Mouse (Mus musculus) lung, adult 2 months (tissue): Measurements from ENCODE around the gene Fbxw7.

Source experiments
- CTCF ChIP-seq: fragments of 200-500 bp; IDR thresholded peaks from 2 replicates; pipeline ENCODE4 v1.5.1; 2011; ENCODE audit warnings: mild to moderate bottlenecking, low read length, control low read depth; ENCODE audit not compliant: insufficient read depth
- POLR2A ChIP-seq: fragments of 200-500 bp; IDR thresholded peaks from 2 replicates; pipeline ENCODE4 v1.6.1; 2011; ENCODE audit warnings: low read depth, mild to moderate bottlenecking, control low read depth, low read length, borderline replicate concordance; ENCODE audit errors: extremely low read depth

DNA sequence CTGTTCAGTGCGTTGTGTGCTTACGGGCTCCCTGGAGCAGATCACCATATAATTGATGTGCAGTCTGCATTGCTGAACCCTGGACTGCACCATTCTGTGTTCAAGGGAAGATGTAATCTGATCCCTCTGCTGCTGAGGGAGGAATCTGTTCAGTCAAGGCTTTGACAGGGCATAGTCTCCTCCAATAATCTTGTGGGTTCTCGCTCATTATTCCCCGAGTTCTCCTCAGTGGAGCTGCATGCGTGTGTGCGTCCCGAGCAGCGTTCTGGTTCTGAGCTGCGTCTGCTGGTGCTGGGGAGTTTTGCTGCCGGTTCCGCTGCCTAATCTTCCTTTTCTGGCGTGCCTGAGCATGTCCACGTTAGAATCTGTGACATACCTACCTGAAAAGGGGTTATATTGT lies 137.1 kb downstream of the Fbxw7 start:
- no peak for TF ChIP-seq CTCF
- TF ChIP-seq POLR2A = no peak
